Mouse (Mus musculus) skeletal muscle tissue, adult 2 months (tissue): ENCODE data around the gene Rundc3a.
A peak's percentile ranks its signal among the peaks of the same experiment; 100 is the strongest.
"Not testable (repeated sequence)": the region's sequence is repeated elsewhere in the genome, so short reads cannot be mapped to it uniquely, and the experiment has no call there.

Source experiments
- DNase-seq: peaks from one replicate; pipeline ENCODE4 v3.0.0-alpha.2; 2012; ENCODE audit warnings: low read depth, low spot score

The Rundc3a gene

GRCm38 (mm10) chr11:102393238-102393634 is at the start of gene Rundc3a:
Rundc3a (plus strand) TSS chr11:102393403.
- DNase-seq: peak; percentile 44

- DNase-seq: no peak
Measured at GRCm38 (mm10) chr11:102344458-102344857, 48.7 kb upstream of the Rundc3a start.

- DNase-seq: no peak
Measured at GRCm38 (mm10) chr11:102346926-102347325, 46.3 kb upstream of the Rundc3a start.

GRCm38 (mm10) chr11:102347683-102348082 is 45.5 kb upstream of the Rundc3a start:
- no peak for DNase-seq

GRCm38 (mm10) chr11:102348101-102348585 is 45.1 kb upstream of the Rundc3a start:
- DNase-seq: no peak

GRCm38 (mm10) chr11:102348771-102349170 is 44.4 kb upstream of the Rundc3a start:
- DNase-seq: no peak

GRCm38 (mm10) chr11:102349189-102349954 is 43.8 kb upstream of the Rundc3a start:
- DNase-seq: no peak

- no peak for DNase-seq
Measured at GRCm38 (mm10) chr11:102350416-102350815, 42.8 kb upstream of the Rundc3a start.

GRCm38 (mm10) chr11:102350981-102351523 is 42.2 kb upstream of the Rundc3a start:
- DNase-seq: no peak

GRCm38 (mm10) chr11:102352378-102352777 is 40.8 kb upstream of the Rundc3a start:
- no peak for DNase-seq

- DNase-seq: no peak
Measured at GRCm38 (mm10) chr11:102353021-102353431, 40.2 kb upstream of the Rundc3a start.

GRCm38 (mm10) chr11:102355501-102355900 is 37.7 kb upstream of the Rundc3a start:
- DNase-seq: no peak

GRCm38 (mm10) chr11:102356190-102356589 is 37.0 kb upstream of the Rundc3a start:
- no peak for DNase-seq

- DNase-seq: no peak
Measured at GRCm38 (mm10) chr11:102356636-102357350, 36.4 kb upstream of the Rundc3a start.

- no peak for DNase-seq
Measured at GRCm38 (mm10) chr11:102358365-102358764, 34.8 kb upstream of the Rundc3a start.

GRCm38 (mm10) chr11:102361776-102362495 is 31.3 kb upstream of the Rundc3a start:
- DNase-seq: no peak

GRCm38 (mm10) chr11:102363623-102364022 is 29.6 kb upstream of the Rundc3a start:
- DNase-seq: peak; percentile 31

GRCm38 (mm10) chr11:102364570-102365371 is 28.4 kb upstream of the Rundc3a start:
- DNase-seq: peak; percentile 25

GRCm38 (mm10) chr11:102365699-102366098 is 27.5 kb upstream of the Rundc3a start:
- no peak for DNase-seq

GRCm38 (mm10) chr11:102366103-102366502 is 27.1 kb upstream of the Rundc3a start, which contains the start of gene Slc4a1:
Slc4a1 (minus strand) TSS chr11:102366203.
- not testable (repeated sequence) for DNase-seq
